Mouse (Mus musculus) myocyte (in vitro differentiated cells): ENCODE data around the gene Ric1. TPM values are rescaled to one million over a fixed set of nuclear protein-coding genes. Genes with fewer than 3 reads are reported as not detected.

Source experiments
- H3K27me3 ChIP-seq: one replicate; pipeline ENCODE4 v1.6.1; 2011; ENCODE audit not compliant: control insufficient read depth, insufficient read depth, insufficient read length
- H3K36me3 ChIP-seq: one replicate; pipeline ENCODE4 v1.6.1; 2011; ENCODE audit not compliant: control insufficient read depth, insufficient read depth
- H3K4me2 ChIP-seq: one replicate; pipeline ENCODE4 v1.6.1; 2011; ENCODE audit warnings: low read depth, control low read depth
- H3K4me3 ChIP-seq: one replicate; pipeline ENCODE4 v1.5.1; 2011; ENCODE audit warnings: mild to moderate bottlenecking, control low read depth, moderate library complexity
- H3K79me2 ChIP-seq: one replicate; pipeline ENCODE4 v1.6.1; 2011; ENCODE audit not compliant: control insufficient read depth, insufficient read depth
- H3ac ChIP-seq: one replicate; pipeline ENCODE4 v1.6.1; 2011; ENCODE audit not compliant: control insufficient read depth, insufficient read length
- CEBPB ChIP-seq: IDR thresholded peaks from 2 replicates; pipeline ENCODE4 v1.6.1; 2011; ENCODE audit warnings: mild to moderate bottlenecking, moderate library complexity; ENCODE audit not compliant: poor library complexity, insufficient read depth, severe bottlenecking
- E2F4 ChIP-seq: IDR thresholded peaks from one replicate; pipeline ENCODE4 v1.6.1; 2011; ENCODE audit warnings: mild to moderate bottlenecking, control low read depth, moderate library complexity; ENCODE audit not compliant: insufficient read depth
- MAX ChIP-seq: IDR thresholded peaks from one replicate; pipeline ENCODE4 v1.6.1; 2011; ENCODE audit warnings: low read depth, mild to moderate bottlenecking, control low read depth
- MYOD1 ChIP-seq, 3 experiments: IDR thresholded peaks; one replicate each; pipeline ENCODE4 v1.6.1; 2011; ENCODE audit warnings: control low read depth in 2 of 3, low read depth in 2 of 3, mild to moderate bottlenecking in 2 of 3, moderate library complexity in 1 of 3; ENCODE audit not compliant: insufficient read length in 2 of 3, control insufficient read depth in 1 of 3
- MYOG ChIP-seq, 3 experiments: IDR thresholded peaks; one replicate each; pipeline ENCODE4 v1.6.1; 2011; ENCODE audit warnings: control low read depth in 2 of 3, low read depth in 2 of 3, mild to moderate bottlenecking in 2 of 3; ENCODE audit not compliant: insufficient read length in 2 of 3, control insufficient read depth in 1 of 3, insufficient read depth in 1 of 3
- POLR2A ChIP-seq: IDR thresholded peaks from one replicate; pipeline ENCODE4 v1.6.1; 2011; ENCODE audit warnings: low read depth, mild to moderate bottlenecking, control low read depth, moderate library complexity; ENCODE audit not compliant: insufficient read length
- POLR2AphosphoS2 ChIP-seq: IDR thresholded peaks from one replicate; pipeline ENCODE4 v1.6.1; 2011; ENCODE audit warnings: low read depth, control low read depth; ENCODE audit not compliant: insufficient read length
- REST ChIP-seq: IDR thresholded peaks from one replicate; pipeline ENCODE4 v1.6.1; 2011; ENCODE audit warnings: mild to moderate bottlenecking, control low read depth, moderate library complexity; ENCODE audit not compliant: insufficient read depth, insufficient read length
- SRF ChIP-seq: IDR thresholded peaks from one replicate; pipeline ENCODE4 v1.6.1; 2011; ENCODE audit warnings: low read depth; ENCODE audit not compliant: control insufficient read depth, insufficient read length
- TCF12 ChIP-seq: IDR thresholded peaks from one replicate; pipeline ENCODE4 v1.6.1; 2011; ENCODE audit warnings: mild to moderate bottlenecking, control low read depth; ENCODE audit not compliant: poor library complexity, insufficient read depth, severe bottlenecking
- TCF3 ChIP-seq: IDR thresholded peaks from one replicate; pipeline ENCODE4 v1.6.1; 2011; ENCODE audit warnings: low read depth, control low read depth; ENCODE audit not compliant: insufficient read length
- USF1 ChIP-seq: IDR thresholded peaks from one replicate; pipeline ENCODE4 v1.6.1; 2011; ENCODE audit warnings: low read depth, mild to moderate bottlenecking, control low read depth, moderate library complexity
- polyA plus RNA-seq: library from polyadenylated mRNA; unstranded; fragments of >200 nt; fragmentation: generic; extraction: Trizol; gene quantifications from one replicate; pipeline ENCODE4 v1.2.1, GENCODE M21; 2012; ENCODE audit warnings: missing spikeins

The Ric1 gene
- polyA plus RNA-seq, 1 experiment: 7.2 TPM

GRCm38 (mm10) chr19:29483386-29483785, 38.7 kb upstream of the Ric1 start:
- H3K4me3 ChIP-seq: no peak overlapping the region
- no peaks in the 10 kb centered on the region for H3K36me3 ChIP-seq
- TF ChIP-seq CEBPB (no peak), POLR2A (no peak), TCF12 (no peak), SRF (no peak), TCF3 (no peak), MYOD1 (IDR thresholded peaks at IDR 0.05; ENCODE audit: control insufficient read depth in 1 of 3, insufficient read length in 2 of 3, low read depth in 2 of 3) (peak in 2 of 3 experiments; percentile 5 to 25), REST (no peak), POLR2AphosphoS2 (no peak)
- H3K27me3 ChIP-seq: peaks cover 10% of the 10 kb centered on the region
- no peaks in the 10 kb centered on the region for H3K79me2 ChIP-seq
- no peak overlapping the region for H3ac ChIP-seq
- no peak overlapping the region for H3K4me2 ChIP-seq

DNA sequence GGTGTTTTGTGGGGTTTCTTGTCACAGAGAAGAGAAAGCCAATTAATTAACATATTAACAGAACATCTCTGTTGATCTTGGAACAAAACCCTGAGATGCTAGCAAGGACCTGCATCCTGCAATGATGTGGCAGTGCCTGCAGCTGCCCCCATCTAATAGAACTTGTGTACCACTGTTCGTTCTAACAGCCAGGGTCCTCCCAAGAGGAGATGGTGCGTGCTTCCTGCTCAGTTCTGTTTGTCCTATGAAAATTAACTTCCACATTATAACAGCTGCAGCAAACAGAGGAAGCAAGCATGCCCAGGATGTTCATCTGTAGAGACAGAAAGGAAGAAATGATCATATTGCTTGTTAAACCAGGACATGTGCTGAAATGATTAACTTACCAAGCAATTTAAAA, 37.5 kb upstream of the Ric1 start:
- TF ChIP-seq E2F4: no peak
- no peak for TF ChIP-seq SRF
- TF ChIP-seq TCF3: no peak
- no peak for TF ChIP-seq MYOG (IDR thresholded peaks at IDR 0.05; ENCODE audit: control insufficient read depth in 1 of 3, insufficient read depth in 1 of 3, insufficient read length in 2 of 3, low read depth in 2 of 3)
- Histone ChIP-seq H3K79me2 (no peaks in the 10 kb centered on the region), H3K27me3 (peaks cover 10% of the 10 kb centered on the region), H3K36me3 (no peaks in the 10 kb centered on the region), H3K4me3 (no peak overlapping the region), H3K4me2 (no peak overlapping the region), H3ac (no peak overlapping the region)

- H3K4me2 ChIP-seq: no peak overlapping the region
- peaks cover 15% of the 10 kb centered on the region for H3K27me3 ChIP-seq
- no peaks in the 10 kb centered on the region for H3K79me2 ChIP-seq
- no peaks in the 10 kb centered on the region for H3K36me3 ChIP-seq
- H3K4me3 ChIP-seq: no peak overlapping the region
- TF ChIP-seq POLR2AphosphoS2 (no peak), CEBPB (no peak), TCF3 (no peak), POLR2A (no peak), USF1 (no peak), MYOD1 (IDR thresholded peaks at IDR 0.05; ENCODE audit: control insufficient read depth in 1 of 3, insufficient read length in 2 of 3, low read depth in 2 of 3) (no peak), MYOG (IDR thresholded peaks at IDR 0.05; ENCODE audit: control insufficient read depth in 1 of 3, insufficient read depth in 1 of 3, insufficient read length in 2 of 3, low read depth in 2 of 3) (no peak), SRF (no peak), E2F4 (no peak), MAX (no peak), TCF12 (no peak), REST (no peak)
- no peak overlapping the region for H3ac ChIP-seq
Measured at GRCm38 (mm10) chr19:29485257-29485948, 36.7 kb upstream of the Ric1 start.

DNA sequence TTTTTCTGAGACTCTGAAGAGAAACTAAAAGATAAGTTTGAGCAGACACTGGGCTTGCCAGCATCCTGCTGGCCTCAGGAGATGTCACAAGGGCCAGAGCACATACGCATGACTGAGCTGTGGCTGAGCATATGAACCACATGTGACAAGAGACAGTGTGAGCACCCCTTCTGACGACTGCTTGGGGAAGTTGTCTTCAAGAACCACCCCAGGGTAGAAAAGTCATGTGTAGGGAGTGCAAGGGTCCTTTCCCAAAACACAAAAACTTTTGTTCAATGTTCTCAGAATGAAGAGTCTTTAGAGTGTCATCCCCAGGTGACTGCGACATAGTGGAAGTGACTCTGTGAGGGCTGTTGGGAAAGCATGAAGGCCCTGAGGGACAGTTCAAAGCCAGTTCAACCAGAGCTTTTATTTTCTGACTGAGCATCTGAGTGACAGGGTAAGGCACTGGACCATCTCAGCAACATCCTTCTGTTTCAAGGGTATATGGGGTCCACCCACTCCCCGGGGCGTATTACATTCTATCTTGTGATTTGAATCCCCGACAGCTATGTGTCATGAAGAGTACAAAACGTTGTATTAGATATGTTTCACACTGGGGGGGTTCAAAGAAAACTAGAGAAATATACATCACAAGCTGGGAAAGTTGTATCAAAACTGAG, 35.4 kb upstream of the Ric1 start:
- no peak overlapping the region for H3ac ChIP-seq
- peaks cover 22% of the 10 kb centered on the region for H3K27me3 ChIP-seq
- no peaks in the 10 kb centered on the region for H3K79me2 ChIP-seq
- H3K36me3 ChIP-seq: no peaks in the 10 kb centered on the region
- TF ChIP-seq SRF: no peak
- no peak for TF ChIP-seq E2F4
- no peak for TF ChIP-seq MYOD1 (IDR thresholded peaks at IDR 0.05; ENCODE audit: control insufficient read depth in 1 of 3, insufficient read length in 2 of 3, low read depth in 2 of 3)
- no peak for TF ChIP-seq MAX
- TF ChIP-seq REST: no peak
- no peak for TF ChIP-seq MYOG (IDR thresholded peaks at IDR 0.05; ENCODE audit: control insufficient read depth in 1 of 3, insufficient read depth in 1 of 3, insufficient read length in 2 of 3, low read depth in 2 of 3)
- TF ChIP-seq TCF12: no peak
- no peak for TF ChIP-seq POLR2AphosphoS2
- no peak for TF ChIP-seq USF1
- TF ChIP-seq CEBPB: no peak
- no peak for TF ChIP-seq TCF3
- TF ChIP-seq POLR2A: no peak
- H3K4me2 ChIP-seq: no peak overlapping the region
- no peak overlapping the region for H3K4me3 ChIP-seq
